Mouse (Mus musculus) heart, postnatal 25 days (tissue): Measurements from ENCODE around the gene Baz1b. TPM values are rescaled to one million over a fixed set of nuclear protein-coding genes. Genes with fewer than 3 reads are reported as not detected.

ENCODE experiments used
- DNase-seq: peaks from one replicate; pipeline ENCODE4 v3.0.0; 2022; ENCODE audit warnings: low spot score
- intact Hi-C: fragments of 180-260 bp; cut with DNase I; formaldehyde crosslinking; loops from one replicate; pipeline ENCODE4 v1.15.1; 2025
- microRNA-seq: library from miRNA; unstranded; fragments of <30 nt; microRNA quantifications from one replicate; pipeline ENCODE4 v1.2.0, GENCODE M21; 2022
- total RNA-seq, 2 experiments: library from RNA; stranded (reverse); gene quantifications; 2 replicates each; pipeline ENCODE4 v1.2.3; 2021

The Baz1b gene
- total RNA-seq, 2 experiments from 2014 or later, result 38.2 to 45.3 TPM

GRCm38 (mm10) chr5:135258280-135259150, 71.5 kb downstream of the Baz1b start:
- no peak for DNase-seq
- intact Hi-C loops, result no loop called here

- DNase-seq, result peak; percentile 62
- intact Hi-C loops, result no loop called here
Measured at GRCm38 (mm10) chr5:135263866-135264503, 76.9 kb downstream of the Baz1b start.

GRCm38 (mm10) chr5:135264548-135264947, 77.5 kb downstream of the Baz1b start:
- DNase-seq, result no peak
- intact Hi-C loops, result no loop called here

- no peak for DNase-seq
- intact Hi-C loops, result no loop called here
Measured at GRCm38 (mm10) chr5:135269451-135269850, 82.4 kb downstream of the Baz1b start.

GRCm38 (mm10) chr5:135270361-135270760, 83.3 kb downstream of the Baz1b start:
- DNase-seq, result no peak
- intact Hi-C loops, result no loop called here

- intact Hi-C loops, result no loop called here
- DNase-seq, result no peak
Measured at GRCm38 (mm10) chr5:135271563-135272165, 84.6 kb downstream of the Baz1b start.

- intact Hi-C loops, result no loop called here
Measured at GRCm38 (mm10) chr5:135274663-135275396, 87.8 kb downstream of the Baz1b start.

GRCm38 (mm10) chr5:135276597-135276996, 89.5 kb downstream of the Baz1b start:
- intact Hi-C loops, result no loop called here
- DNase-seq, result no peak

More at GRCm38 (mm10) chr5:135274663-135275396, 87.8 kb downstream of the Baz1b start:
- DNase-seq, result no peak

GRCm38 (mm10) chr5:135280226-135280625, 93.2 kb downstream of the Baz1b start:
- DNase-seq, result no peak
- intact Hi-C loops, result no loop called here

- no peak for DNase-seq
- intact Hi-C loops, result loop anchor here (5.0 kb wide), 2 partner anchors 273 to 383 kb away; no protein-coding TSS in a partner anchor
Measured at GRCm38 (mm10) chr5:135285211-135285610, 98.1 kb downstream of the Baz1b start.

GRCm38 (mm10) chr5:135286185-135286584, 99.1 kb downstream of the Baz1b start:
- intact Hi-C loops, result loop anchor here (1.0 to 5.0 kb wide), 4 partner anchors 50 to 384 kb away; no protein-coding TSS in a partner anchor

GRCm38 (mm10) chr5:135286926-135287325, 99.9 kb downstream of the Baz1b start:
- DNase-seq, result no peak
- intact Hi-C loops, result loop anchor here (1.0 to 5.0 kb wide), 4 partner anchors 51 to 385 kb away; no protein-coding TSS in a partner anchor

More at GRCm38 (mm10) chr5:135286185-135286584, 99.1 kb downstream of the Baz1b start:
- DNase-seq, result peak; percentile 46

- DNase-seq, result no peak
- intact Hi-C loops, result no loop called here
Measured at GRCm38 (mm10) chr5:135290703-135291102, 103.6 kb downstream of the Baz1b start.

- intact Hi-C loops, result no loop called here
- DNase-seq, result no peak
Measured at GRCm38 (mm10) chr5:135291193-135291592, 104.1 kb downstream of the Baz1b start.

GRCm38 (mm10) chr5:135292001-135292400, 104.9 kb downstream of the Baz1b start:
- DNase-seq, result no peak
- intact Hi-C loops, result no loop called here

Small RNAs within 50 kb of the gene (microRNA-seq; reads per million reads assigned to microRNA genes)
- not detected for gene Gm25315

Other genes starting within 250 kb of the Baz1b start
- not detected for gene Cldn4, start 240.3 kb upstream of the Baz1b start, total RNA-seq
- not detected for gene Cldn3, start 201.1 kb upstream of the Baz1b start, total RNA-seq
- 10 to 100 TPM; 59.4 to 65.8 TPM for gene Abhd11, start 178.1 kb upstream of the Baz1b start, total RNA-seq
- 1 to 10 TPM; 2.2 to 2.3 TPM for gene Stx1a, start 163.8 kb upstream of the Baz1b start, total RNA-seq
- gene Dnajc30, start 123.1 kb upstream of the Baz1b start, total RNA-seq, result 10 to 100 TPM; 35.9 to 37.0 TPM
- gene Bud23, start 122.3 kb upstream of the Baz1b start, total RNA-seq, result 10 to 100 TPM; 22.3 to 22.7 TPM
- under 1 TPM; 0.53 to 0.60 TPM for gene Vps37d, start 109.0 kb upstream of the Baz1b start, total RNA-seq
- 10 to 100 TPM; 25.3 to 25.5 TPM for gene Mlxipl, start 97.4 kb upstream of the Baz1b start, total RNA-seq
- 10 to 100 TPM; 11.2 to 14.6 TPM for gene Tbl2, start 37.6 kb upstream of the Baz1b start, total RNA-seq
- 10 to 100 TPM; 35.1 to 35.2 TPM for gene Bcl7b, start 19.0 kb upstream of the Baz1b start, total RNA-seq
- under 1 TPM; 0.61 to 0.73 TPM for gene Fzd9, start 64.0 kb downstream of the Baz1b start, total RNA-seq
- 1 to 10 TPM in 1 of 2 experiments, under 1 TPM in 1; 0.31 to 1.1 TPM for gene Fkbp6, start 162.8 kb downstream of the Baz1b start, total RNA-seq
- gene Trim50, start 166.0 kb downstream of the Baz1b start, total RNA-seq, result not detected
- 10 to 100 TPM; 15.5 to 17.5 TPM for gene Nsun5, start 182.7 kb downstream of the Baz1b start, total RNA-seq
- gene Pom121, start 207.3 kb downstream of the Baz1b start, total RNA-seq, result 10 to 100 TPM; 11.1 to 13.6 TPM